8 mouse cellular contexts compared by ENCODE assay signal in the genomic region with DNA sequence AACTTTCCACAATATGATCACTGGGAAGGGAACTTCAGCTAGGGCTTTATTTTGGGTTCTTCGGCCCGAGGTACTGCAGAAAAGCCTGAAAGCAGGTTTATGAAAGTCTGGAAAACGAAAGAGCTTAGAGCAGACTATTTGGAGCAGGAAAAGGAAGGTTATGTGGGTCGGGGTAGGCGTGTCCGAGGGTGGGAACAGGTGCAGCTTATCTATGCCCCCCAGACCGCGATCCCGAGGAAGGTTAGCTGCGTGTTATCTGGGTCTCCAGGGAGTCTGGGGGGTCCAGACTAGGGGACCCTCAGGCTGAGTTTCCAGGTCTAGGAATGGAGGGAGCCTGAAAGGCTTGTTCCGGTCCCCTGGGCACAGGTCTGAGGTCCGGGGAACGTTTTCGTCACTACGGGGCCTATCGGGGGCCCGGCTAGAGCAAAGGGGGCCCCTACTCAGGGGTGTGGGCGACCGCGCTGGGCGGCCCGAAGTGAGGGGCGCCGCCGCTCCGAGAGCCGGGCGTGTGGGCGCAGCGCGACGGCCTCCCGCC. TPM values are rescaled to one million over a fixed set of nuclear protein-coding genes. Genes with fewer than 3 reads are reported as not detected.
DNase-seq lines count a peak whose midpoint lies in the region; ATAC-seq and TF ChIP-seq lines count a peak whose summit lies in the region.

No protein-coding gene starts in this region.

- peak overlapping the region; percentile 86 for H3K4me2 ChIP-seq in hindbrain, embryonic 13.5 days
- H3K4me2 ChIP-seq in liver, embryonic 15.5 days = peak overlapping the region; percentile 79

- TF ChIP-seq CTCF in small intestine, adult 2 months (IDR thresholded peaks at IDR 0.05; ENCODE audit: extremely low read depth, insufficient read length, insufficient replicate concordance, low read depth, low read length) = no peak

- H3K9me3 ChIP-seq in embryonic facial prominence, embryonic 10.5 days = no peaks in the 10 kb centered on the region
- no peaks in the 10 kb centered on the region for H3K9me3 ChIP-seq in hindbrain, embryonic 13.5 days
- H3K9me3 ChIP-seq in liver, embryonic 15.5 days (replicated peaks) = no peaks in the 10 kb centered on the region

- peaks cover 50% of the 10 kb centered on the region for H3K36me3 ChIP-seq in embryonic facial prominence, embryonic 10.5 days (replicated peaks)
- H3K36me3 ChIP-seq in hindbrain, embryonic 13.5 days = peaks cover 18% of the 10 kb centered on the region
- peaks cover 46% of the 10 kb centered on the region for H3K36me3 ChIP-seq in liver, embryonic 15.5 days (replicated peaks)
- peaks cover 5% of the 10 kb centered on the region for H3K36me3 ChIP-seq in small intestine, adult 2 months (ENCODE audit: control insufficient read depth, insufficient read depth, low read length)

- H3K27me3 ChIP-seq in embryonic facial prominence, embryonic 10.5 days (replicated peaks; ENCODE audit: low read depth, poor library complexity, severe bottlenecking) = no peaks in the 10 kb centered on the region
- H3K27me3 ChIP-seq in hindbrain, embryonic 13.5 days = no peaks in the 10 kb centered on the region
- no peaks in the 10 kb centered on the region for H3K27me3 ChIP-seq in liver, embryonic 15.5 days
- H3K27me3 ChIP-seq in small intestine, adult 2 months (ENCODE audit: control insufficient read depth, insufficient read depth, low read length) = no peaks in the 10 kb centered on the region

- peak overlapping the region; percentile 93 for H3K4me3 ChIP-seq in embryonic facial prominence, embryonic 10.5 days
- peak overlapping the region; percentile 96 for H3K4me3 ChIP-seq in hindbrain, embryonic 13.5 days
- peak overlapping the region; percentile 91 for H3K4me3 ChIP-seq in liver, embryonic 15.5 days (replicated peaks)
- H3K4me3 ChIP-seq in small intestine, adult 2 months (ENCODE audit: low read depth, low read length) = peak overlapping the region; percentile 85

- peak overlapping the region; percentile 98 for H3K27ac ChIP-seq in embryonic facial prominence, embryonic 10.5 days (replicated peaks)
- peak overlapping the region; percentile 90 for H3K27ac ChIP-seq in hindbrain, embryonic 13.5 days
- H3K27ac ChIP-seq in liver, embryonic 15.5 days (replicated peaks) = peak overlapping the region; percentile 98
- peak overlapping the region; percentile 85 for H3K27ac ChIP-seq in small intestine, adult 2 months (ENCODE audit: insufficient read depth, low read depth, low read length)

- TF ChIP-seq POLR2A in small intestine, adult 2 months (IDR thresholded peaks at IDR 0.05; ENCODE audit: low read depth, low read length) = no peak

- ATAC-seq in CD4-positive, CD25-positive, alpha-beta regulatory T cell, adult 4 months = peak; percentile 16
- peak; percentile 83; the same call in 1 of the 2 replicates for ATAC-seq in hindbrain, embryonic 13.5 days (ENCODE audit: low FRiP score)
- ATAC-seq in liver, embryonic 15.5 days (ENCODE audit: insufficient read depth) = peak; percentile 78

- WGBS in embryonic facial prominence, embryonic 10.5 days = under 1% methylated on average over 33 of the region's 33 CpGs
- WGBS in hindbrain, embryonic 13.5 days = under 1% methylated on average over 32 of the region's 33 CpGs
- WGBS in liver, embryonic 15.5 days (ENCODE audit: insufficient replicate concordance) = under 1% methylated on average over 32 of the region's 33 CpGs
- under 1% methylated on average over 32 of the region's 33 CpGs for WGBS in small intestine, adult 2 months

- H3K4me1 ChIP-seq in embryonic facial prominence, embryonic 10.5 days = peaks cover 43% of the 10 kb centered on the region
- H3K4me1 ChIP-seq in hindbrain, embryonic 13.5 days (replicated peaks) = peaks cover 64% of the 10 kb centered on the region
- peaks cover 59% of the 10 kb centered on the region for H3K4me1 ChIP-seq in liver, embryonic 15.5 days (replicated peaks)
- peaks cover 21% of the 10 kb centered on the region; the same call in 1 of the 2 replicates for H3K4me1 ChIP-seq in small intestine, adult 2 months (ENCODE audit: control insufficient read depth, insufficient read depth, insufficient read length, low read length)

- peak; percentile 68 for DNase-seq in 416B (ENCODE audit: low read depth)
- DNase-seq in embryonic facial prominence, embryonic 10.5 days (ENCODE audit: low spot score) = no peak
- no peak for DNase-seq in urinary bladder, postnatal 4 days (ENCODE audit: low spot score in 2 of 2)
- DNase-seq in gastrocnemius, postnatal 25 days = no peak

- peak overlapping the region; percentile 99 for H3K9ac ChIP-seq in hindbrain, embryonic 13.5 days
- peak overlapping the region; percentile 98 for H3K9ac ChIP-seq in liver, embryonic 15.5 days

RNA-seq across cellular contexts. Expression of gene Plagl2, which starts 0.5 kb away (rescaled TPM):
- polyA plus RNA-seq in CD4-positive, CD25-positive, alpha-beta regulatory T cell, adult 4 months (2017; shearing (Covaris generic)) = 10 to 100 TPM; 20.2 to 23.1 TPM
- polyA plus RNA-seq in embryonic facial prominence, embryonic 10.5 days (2016; fragmentation: Nextera tagmentation; extraction: Ambion mirVana) = 25.6 and 28.1 TPM in 2 replicates
- 7.2 and 8.1 TPM in 2 replicates for polyA plus RNA-seq in hindbrain, embryonic 13.5 days (2015; fragmentation: Nextera tagmentation; extraction: Ambion mirVana)
- polyA plus RNA-seq in liver, embryonic 15.5 days (2015; fragmentation: Nextera tagmentation; extraction: Ambion mirVana) = 17.1 TPM in 2 replicates
- polyA plus RNA-seq in small intestine, adult 2 months (2012; rRNA removed) = 8.4 and 13.6 TPM in 2 replicates
- total RNA-seq in gastrocnemius, postnatal 25 days (2021) = 1 to 10 TPM; 3.2 to 4.0 TPM

RNA-seq across cellular contexts. Expression of gene Pofut1, which starts 0.6 kb away (rescaled TPM):
- polyA plus RNA-seq in CD4-positive, CD25-positive, alpha-beta regulatory T cell, adult 4 months (2017; shearing (Covaris generic)) = 10 to 100 TPM in 1 of 2 experiments, 1 to 10 TPM in 1; 9.4 to 11.9 TPM
- 4.7 and 5.6 TPM in 2 replicates for polyA plus RNA-seq in embryonic facial prominence, embryonic 10.5 days (2016; fragmentation: Nextera tagmentation; extraction: Ambion mirVana)
- 5.5 and 6.3 TPM in 2 replicates for polyA plus RNA-seq in hindbrain, embryonic 13.5 days (2015; fragmentation: Nextera tagmentation; extraction: Ambion mirVana)
- 2.6 TPM in 2 replicates for polyA plus RNA-seq in liver, embryonic 15.5 days (2015; fragmentation: Nextera tagmentation; extraction: Ambion mirVana)
- polyA plus RNA-seq in small intestine, adult 2 months (2012; rRNA removed) = 10.5 and 20.4 TPM in 2 replicates
- 10 to 100 TPM; 11.4 to 12.2 TPM for total RNA-seq in gastrocnemius, postnatal 25 days (2021)

RNA-seq across cellular contexts. Expression of gene Tspyl3, which starts 15.5 kb away (rescaled TPM):
- polyA plus RNA-seq in CD4-positive, CD25-positive, alpha-beta regulatory T cell, adult 4 months (2017; shearing (Covaris generic)) = 10 to 100 TPM; 23.8 to 25.2 TPM
- 8.3 and 10.1 TPM in 2 replicates for polyA plus RNA-seq in embryonic facial prominence, embryonic 10.5 days (2016; fragmentation: Nextera tagmentation; extraction: Ambion mirVana)
- polyA plus RNA-seq in hindbrain, embryonic 13.5 days (2015; fragmentation: Nextera tagmentation; extraction: Ambion mirVana) = 25.7 and 28.6 TPM in 2 replicates
- 2.1 and 2.6 TPM in 2 replicates for polyA plus RNA-seq in liver, embryonic 15.5 days (2015; fragmentation: Nextera tagmentation; extraction: Ambion mirVana)
- 1.7 and 2.4 TPM in 2 replicates for polyA plus RNA-seq in small intestine, adult 2 months (2012; rRNA removed)
- total RNA-seq in gastrocnemius, postnatal 25 days (2021) = under 1 TPM; 0.78 to 0.82 TPM

RNA-seq across cellular contexts. Expression of gene Kif3b, which starts 50.4 kb away (rescaled TPM):
- 10 to 100 TPM; 11.2 to 13.0 TPM for polyA plus RNA-seq in CD4-positive, CD25-positive, alpha-beta regulatory T cell, adult 4 months (2017; shearing (Covaris generic))
- polyA plus RNA-seq in embryonic facial prominence, embryonic 10.5 days (2016; fragmentation: Nextera tagmentation; extraction: Ambion mirVana) = 6.2 and 6.4 TPM in 2 replicates
- polyA plus RNA-seq in hindbrain, embryonic 13.5 days (2015; fragmentation: Nextera tagmentation; extraction: Ambion mirVana) = 16.2 and 16.9 TPM in 2 replicates
- 1.4 and 2.0 TPM in 2 replicates for polyA plus RNA-seq in liver, embryonic 15.5 days (2015; fragmentation: Nextera tagmentation; extraction: Ambion mirVana)
- polyA plus RNA-seq in small intestine, adult 2 months (2012; rRNA removed) = 2.8 and 4.9 TPM in 2 replicates
- 1 to 10 TPM; 3.4 to 4.0 TPM for total RNA-seq in gastrocnemius, postnatal 25 days (2021)

Comparison
In these comparisons a context has a peak if more than half of its experiments do, and no peak if none do; other contexts are left out.
1. ATAC-seq: peak in every context shown above with its lines; median percentile 83 in hindbrain, embryonic 13.5 days; 78 in liver, embryonic 15.5 days; 16 in CD4-positive, CD25-positive, alpha-beta regulatory T cell, adult 4 months.